Mouse (Mus musculus): ENCODE measurements around the gene 1700042G07Rik.

The 1700042G07Rik gene

DNA sequence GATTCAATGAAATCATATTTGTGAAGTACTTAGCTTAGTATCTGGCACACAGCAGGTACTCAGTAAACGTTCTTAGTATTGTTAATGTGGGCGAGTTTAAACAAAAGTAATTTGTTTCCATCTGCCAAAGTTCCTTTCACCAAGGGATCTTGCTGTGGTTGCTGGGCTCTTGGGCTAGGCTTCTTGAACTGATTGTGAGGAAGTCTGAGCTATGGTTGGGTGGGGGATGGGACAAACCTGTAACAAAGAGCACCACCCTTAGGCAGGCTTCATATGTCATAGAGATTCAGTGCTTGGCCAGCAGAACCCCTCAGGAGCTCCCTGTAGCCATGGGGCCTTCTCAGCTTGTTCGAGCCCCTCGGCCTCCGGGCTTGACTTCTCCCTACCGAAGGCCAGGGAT lies at the start of gene 1700042G07Rik, which contains the start of gene Gm49337:
1700042G07Rik (plus strand) TSS at position 301 of the 400 bp plus-strand sequence.
Gm49337 (plus strand) TSS at position 313 of the 400 bp plus-strand sequence.
- no peak for DNase-seq (ENCODE audit: low spot score)

DNA sequence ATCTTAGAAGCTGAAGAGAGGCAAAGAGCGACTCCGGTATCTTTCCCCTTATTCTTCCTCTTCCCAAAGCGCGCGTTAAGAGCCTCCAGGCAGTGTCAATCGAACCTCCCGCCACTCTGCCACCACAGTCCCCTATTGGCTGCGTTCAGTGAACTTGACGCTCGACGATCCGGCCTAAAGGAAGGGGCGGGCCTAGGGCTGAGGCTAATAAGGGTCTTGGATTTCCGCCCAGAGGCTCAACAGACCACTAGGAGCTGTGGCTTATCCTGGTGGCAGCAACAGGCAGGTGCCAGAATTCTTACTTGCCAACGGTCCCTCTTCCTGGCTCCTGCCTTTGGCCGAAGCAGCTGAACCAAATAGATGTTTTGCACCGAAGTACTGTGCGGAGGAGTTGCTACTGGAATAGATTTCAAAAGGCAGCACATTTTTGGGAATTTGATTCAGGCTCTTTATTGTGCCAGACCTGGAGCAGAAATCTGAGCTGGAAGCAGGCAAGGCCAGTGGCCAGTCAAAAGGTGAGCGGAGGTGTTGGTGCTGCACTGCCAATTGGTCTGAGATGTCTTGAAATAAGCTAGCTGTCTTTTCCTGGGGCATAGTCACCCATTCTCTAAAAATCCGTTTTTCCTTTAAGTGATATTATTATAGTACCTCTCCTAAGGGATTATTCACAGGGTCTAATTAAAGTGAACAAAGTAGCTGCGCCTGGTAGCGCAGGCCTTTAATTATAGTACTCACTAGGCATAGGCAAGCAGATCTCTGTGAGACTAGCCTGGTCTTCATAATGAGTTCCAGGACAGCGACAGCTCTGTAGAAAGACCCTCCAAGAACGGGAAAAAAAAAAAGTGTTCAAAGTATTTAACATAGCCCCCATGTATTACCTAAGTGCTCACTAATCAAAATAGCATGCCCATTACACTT lies 49.3 kb upstream of the 1700042G07Rik start, which contains the start of the genes Rad54l and Pomgnt1:
Rad54l (minus strand) TSS at position 89 of the 918 bp plus-strand sequence.
Pomgnt1 (plus strand) TSS at position 239 of the 918 bp plus-strand sequence.
- DNase-seq (ENCODE audit: low spot score), result peak; percentile 79

DNA sequence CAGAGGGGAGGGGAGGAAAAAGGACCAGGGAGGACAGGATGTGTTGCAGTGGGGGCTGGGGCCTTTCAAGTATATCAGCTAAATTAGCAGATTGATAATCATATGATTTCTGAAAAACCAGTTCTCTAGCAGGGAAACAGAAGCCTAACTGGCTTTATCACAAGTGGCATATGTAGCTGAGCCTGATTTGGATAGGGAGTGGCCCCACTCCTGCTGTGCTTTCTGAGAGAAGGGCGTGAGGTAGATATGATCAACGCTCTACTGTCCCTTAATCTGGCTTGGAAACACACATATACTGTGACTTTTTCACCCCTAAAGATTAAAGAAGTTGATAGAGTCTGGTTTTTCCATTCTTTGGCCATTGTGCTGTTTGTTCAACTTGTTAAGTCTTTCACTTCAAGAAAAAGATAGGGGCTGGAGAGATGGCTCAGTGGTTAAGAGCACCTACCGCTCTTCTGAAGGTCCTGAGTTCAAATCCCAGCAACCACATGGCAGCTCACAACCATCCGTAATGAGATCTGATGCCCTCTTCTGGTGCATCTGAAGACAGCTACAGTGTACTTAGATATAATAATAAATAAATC lies 47.3 kb upstream of the 1700042G07Rik start:
- DNase-seq (ENCODE audit: low spot score), result no peak

DNA sequence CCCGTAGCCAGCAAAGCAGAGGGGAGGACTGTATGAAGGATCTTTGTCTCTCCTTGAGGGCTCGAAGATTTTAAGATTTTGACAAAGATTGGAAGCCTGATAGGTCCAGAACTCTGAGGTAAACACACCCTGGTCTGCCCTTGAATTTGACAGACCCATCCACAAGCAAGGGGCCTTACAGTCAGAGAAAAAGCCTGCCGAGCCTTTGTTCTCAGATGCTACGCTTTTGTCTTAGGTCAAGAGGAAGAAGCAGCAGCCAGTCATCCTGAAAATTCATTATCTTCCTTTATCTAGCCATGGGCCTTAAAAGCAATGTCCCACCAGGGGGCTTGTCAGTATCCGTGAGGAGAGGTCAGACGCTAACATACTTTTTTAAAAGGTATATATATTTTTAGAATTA lies 45.2 kb upstream of the 1700042G07Rik start:
- DNase-seq (ENCODE audit: low spot score), result no peak

DNA sequence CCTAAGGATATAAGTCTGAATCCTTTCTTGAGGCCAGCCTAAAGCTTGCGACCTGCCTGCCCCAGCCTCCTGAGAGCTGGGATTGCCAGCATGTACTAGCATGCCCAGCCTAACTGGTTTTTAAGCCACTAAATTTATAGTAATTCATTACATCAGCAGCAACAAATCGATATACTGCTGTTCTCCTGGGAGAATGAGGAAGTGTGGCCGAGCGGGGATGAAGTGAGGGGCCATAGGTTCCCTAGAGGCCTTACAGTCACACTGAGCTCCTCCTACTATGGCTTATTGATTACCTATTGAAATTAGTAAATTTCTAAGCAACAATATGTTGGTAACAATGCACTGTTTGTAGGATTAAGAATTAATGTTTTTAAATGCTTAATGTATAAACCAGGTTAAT lies 40.0 kb upstream of the 1700042G07Rik start:
- DNase-seq (ENCODE audit: low spot score), result no peak

DNA sequence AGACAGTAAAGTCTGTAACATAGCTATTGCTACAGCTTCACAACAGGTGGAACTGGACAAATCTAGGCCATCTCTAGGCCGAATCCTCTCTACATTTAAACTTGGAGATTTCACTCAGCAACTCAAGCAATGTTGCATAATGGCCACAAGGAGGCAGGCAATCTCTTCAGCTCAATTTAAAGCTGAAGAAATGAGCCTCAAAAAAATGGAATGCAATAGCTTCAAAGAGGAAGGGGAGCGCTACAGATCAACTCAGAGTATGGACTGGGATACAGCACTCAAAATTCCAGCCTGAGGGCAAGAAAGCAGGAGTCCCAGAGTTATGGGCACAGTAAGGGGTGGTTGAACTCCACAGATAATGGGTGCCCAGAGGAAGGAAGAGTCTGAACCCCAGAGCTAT lies 38.2 kb upstream of the 1700042G07Rik start:
- no peak for DNase-seq (ENCODE audit: low spot score)

DNA sequence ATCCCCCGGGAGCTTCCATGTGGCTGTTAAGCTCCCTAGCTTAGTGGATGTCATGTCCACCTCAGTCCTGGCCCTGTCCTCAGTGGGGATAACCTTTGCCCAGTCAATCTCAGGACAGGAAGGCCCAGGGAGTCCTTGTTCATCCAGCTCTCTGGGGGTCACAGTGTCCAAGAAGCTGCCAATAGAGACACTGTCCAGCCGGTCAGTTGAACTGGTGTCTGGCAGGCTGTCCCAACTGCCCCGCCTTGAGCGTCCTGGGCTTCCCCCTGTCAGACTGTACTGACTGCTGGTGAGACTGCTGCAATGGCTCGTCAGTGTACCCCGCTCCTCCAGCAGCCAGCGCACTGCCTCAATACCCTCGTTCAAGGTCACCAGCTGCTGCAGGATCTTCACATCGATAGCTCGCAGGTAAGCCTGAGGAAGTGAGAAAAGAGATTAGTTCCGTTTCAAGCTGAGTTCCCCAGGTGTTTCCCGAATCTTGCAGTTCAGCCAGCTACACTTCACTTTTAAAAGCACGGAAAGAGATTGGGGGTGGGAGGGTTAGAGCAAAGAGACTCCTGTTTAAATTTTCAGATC lies 35.7 kb upstream of the 1700042G07Rik start:
- no peak for DNase-seq (ENCODE audit: low spot score)

DNA sequence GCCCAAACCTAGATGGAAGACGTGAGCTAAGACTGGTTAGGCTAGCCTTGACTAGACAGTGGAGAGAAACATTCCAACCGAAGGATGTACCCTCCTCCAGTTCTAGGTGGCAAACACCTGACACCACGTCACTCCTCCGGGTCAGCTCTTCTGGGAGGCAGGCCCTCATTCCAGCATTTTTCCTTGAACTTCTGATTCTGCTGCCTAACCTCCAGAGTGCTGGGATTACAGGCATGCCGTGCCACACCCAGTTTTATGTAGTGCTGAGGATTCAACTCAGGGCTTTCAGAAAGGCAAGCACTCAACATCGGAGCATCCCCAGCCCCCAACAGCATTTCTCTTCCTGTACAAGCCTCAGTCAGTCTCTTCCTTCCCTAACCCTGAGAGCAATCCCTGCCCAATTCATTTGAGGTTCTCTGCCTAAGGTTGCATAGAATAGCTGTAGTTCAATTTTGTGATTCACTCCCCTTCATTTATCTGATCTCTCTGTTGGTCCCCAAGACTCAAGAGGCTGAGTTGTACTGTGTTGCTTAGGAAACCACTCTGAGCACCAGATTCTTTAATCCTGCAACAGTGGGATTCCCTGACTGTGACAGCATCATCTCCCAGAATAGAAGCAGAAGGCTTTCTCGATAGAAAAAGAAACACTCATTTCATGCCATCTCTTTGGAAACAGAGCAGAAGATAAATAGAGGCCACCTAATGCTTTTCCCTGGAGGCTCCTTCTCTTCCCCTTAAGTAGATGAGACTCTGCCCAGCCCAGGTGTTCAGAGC lies 32.2 kb upstream of the 1700042G07Rik start:
- DNase-seq (ENCODE audit: low spot score), result no peak

DNA sequence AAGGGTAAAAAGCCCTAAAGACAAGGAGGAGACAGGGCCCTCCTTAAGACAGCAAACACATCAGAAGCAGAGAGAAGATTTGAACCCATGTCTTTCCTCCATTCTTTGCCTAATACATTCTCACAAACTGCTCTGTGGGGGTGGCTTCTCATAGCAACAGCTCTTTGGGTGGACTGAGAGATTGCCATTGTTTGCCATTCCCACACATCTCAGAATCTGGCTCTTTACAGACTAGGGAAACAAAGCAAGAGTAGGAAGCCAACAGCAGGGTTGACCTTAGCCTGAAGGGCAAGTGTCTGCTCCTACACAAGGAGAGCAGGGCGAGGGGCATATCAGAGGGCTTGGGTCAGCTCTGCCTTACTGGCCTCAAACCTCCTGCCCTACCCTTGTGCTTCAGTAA lies 31.4 kb upstream of the 1700042G07Rik start:
- DNase-seq (ENCODE audit: low spot score), result no peak

DNA sequence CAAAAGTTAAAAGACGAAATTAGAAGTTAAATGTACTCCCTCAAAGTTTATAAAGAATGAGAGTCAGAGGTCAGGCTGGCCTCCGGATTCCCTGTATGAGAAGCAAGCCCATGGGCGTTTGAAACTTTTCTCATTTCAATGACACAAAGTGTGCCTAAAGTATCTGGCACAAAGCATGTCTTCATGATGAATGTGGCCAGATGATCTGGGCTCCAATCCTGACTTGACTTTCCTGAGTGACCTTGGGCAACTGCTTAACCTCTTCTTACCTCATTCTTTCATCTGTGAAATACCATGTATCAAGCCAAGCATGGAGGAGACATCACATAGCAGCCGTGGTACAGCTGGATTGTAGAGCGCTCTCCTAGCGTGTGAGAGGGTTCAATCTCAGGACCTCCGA lies 30.9 kb upstream of the 1700042G07Rik start:
- no peak for DNase-seq (ENCODE audit: low spot score)

DNA sequence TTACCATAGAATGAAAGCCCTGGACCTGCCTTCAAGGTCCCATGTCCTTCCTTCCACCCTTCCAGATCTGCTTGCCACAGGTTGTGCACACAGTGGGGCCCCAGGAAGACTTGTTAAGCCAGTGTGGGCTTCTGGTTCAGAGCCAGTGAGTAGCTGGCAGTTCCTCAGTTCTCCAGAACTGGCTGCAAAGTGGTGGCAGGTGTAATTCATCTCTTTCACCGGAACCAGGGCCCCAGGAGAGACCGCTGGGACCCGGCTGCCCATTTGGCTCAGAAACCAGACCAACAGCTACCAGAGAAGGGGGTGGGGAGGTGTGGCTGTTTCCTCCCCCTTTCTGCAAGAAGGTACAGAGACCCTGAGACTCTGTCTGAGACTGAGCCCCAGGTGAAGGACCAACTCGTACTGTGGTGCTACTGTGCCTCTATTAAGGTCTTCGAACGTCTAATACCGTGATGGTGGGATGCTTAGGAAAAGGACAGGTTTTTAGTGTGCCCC lies 29.8 kb upstream of the 1700042G07Rik start:
- no peak for DNase-seq (ENCODE audit: low spot score)

DNA sequence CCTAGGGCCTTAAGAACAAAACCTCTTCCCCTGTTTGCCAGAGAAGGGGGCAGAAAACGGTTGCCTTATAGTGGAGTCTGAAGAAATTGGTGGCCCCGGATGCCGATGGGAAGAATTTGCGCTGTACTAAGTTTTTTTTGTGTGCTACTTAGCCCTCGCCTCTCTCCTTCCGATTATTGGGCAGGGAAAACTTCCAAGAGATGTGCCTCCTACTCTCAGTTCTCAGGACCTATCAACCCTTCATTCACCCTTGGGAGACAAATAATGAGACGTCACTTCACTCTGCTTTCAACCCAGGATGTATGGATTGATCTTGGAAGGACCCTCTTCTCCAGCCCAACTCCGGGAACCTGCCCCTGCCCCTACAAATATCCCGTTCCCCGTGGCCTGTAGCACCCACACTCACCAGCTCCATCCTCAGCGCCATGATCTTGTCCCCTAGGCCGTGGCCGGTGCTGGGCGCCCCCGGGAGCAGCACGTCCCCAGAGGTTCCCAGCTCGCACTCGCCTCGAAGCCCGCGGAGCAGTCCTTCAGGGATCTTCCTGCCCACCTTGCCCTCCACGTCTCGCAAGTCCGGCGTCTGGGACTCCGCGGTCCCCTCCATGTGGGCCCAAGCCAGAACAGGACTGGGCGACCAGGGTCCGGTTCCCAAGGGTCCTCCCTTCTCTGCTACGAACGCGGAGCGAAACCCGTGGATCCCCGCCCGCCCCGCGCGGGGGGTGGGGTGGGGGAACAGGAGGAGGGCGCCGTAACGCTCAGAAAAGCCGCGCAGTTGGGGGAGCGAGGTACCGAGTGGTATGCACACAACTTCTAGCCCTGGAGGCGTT lies 29.1 kb upstream of the 1700042G07Rik start:
- peak; percentile 54 for DNase-seq (ENCODE audit: low spot score)

DNA sequence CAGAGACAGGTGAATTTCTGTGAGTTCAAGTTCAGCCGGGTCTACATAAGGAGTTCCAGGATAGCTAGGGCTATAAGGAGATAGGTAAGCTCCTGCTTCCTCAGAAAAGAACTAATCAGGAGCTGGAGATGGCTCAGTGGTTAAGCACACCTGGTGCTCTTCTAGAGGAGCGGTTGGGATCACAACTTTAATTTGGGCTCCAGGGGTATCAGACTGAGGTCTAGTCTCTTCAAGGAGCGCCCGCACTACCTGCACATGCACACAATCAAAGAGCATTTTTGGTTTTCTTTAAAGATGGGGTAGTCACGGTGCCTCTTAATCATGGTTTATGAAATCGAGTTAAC lies 23.4 kb upstream of the 1700042G07Rik start:
- DNase-seq (ENCODE audit: low spot score), result no peak

DNA sequence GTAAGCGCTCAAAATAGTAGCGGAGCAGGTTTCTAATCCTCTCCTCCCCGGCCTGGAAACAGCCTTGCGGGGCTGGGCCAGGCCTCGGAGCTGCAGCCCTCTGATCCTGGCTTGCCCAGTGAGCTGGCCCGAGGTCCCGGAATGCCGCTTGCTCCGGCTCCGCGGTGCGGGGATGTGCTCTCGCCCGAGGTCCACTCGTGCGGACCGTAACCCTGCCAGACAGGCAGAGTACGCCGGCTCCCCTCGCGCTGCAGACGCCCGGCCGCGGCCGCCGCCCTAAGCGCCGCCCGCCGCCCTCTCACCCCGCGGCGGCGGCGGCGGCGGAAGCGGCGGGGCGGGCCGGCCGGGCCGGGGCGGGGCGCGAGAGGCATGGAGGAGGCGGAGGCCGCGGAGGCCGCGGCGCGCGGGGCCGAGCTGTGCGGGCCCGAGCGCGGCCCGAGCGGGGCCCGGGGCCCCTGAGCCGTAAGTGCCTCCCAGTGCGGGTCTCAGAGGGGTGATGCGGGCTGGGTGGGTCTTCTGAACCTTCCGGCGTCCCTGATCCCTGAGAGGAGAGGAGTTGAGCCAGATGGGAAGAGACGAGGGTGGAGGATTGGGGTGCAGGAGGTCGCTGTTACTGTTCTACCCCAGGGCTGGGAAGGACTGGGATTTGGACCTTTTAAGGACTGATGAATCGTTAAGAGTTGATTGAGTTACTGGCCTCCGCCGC lies 22.9 kb upstream of the 1700042G07Rik start:
- DNase-seq (ENCODE audit: low spot score), result peak; percentile 33

DNA sequence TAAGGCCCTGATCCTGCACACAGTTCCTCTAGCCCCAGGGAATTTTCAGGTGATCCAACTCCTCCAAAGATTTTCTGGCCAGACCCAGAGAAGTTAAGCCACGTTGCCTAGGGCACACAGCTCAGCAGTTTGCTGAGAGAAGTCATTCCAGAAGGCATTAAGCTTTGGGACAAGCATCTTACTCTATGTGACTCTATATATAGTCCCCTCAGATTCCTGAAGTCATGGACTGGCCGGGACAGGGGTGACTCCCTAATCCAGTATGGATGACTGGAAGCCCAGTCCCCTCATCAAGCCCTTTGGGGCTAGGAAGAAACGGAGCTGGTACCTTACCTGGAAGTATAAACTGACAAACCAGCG lies 22.3 kb upstream of the 1700042G07Rik start:
- no peak for DNase-seq (ENCODE audit: low spot score)

DNA sequence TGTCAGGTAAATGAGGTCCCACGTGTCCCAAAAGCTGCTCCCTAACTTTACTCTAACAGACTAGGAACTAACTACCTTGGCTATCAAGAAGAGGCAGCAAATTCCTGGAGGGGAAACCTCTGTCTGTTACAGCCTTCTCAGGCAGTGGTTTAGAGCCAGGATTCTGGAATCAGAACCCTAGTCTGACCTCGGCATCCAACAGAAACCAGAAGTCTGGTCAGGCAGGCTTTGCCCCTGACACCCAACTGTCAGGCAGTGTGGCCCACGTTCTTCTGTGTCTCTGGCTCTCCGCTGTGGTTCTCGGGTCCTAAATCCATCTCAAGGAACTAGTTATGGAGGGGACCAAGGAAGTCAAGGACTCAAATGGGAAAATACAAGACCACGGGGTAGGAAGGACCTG lies 21.9 kb upstream of the 1700042G07Rik start, which contains the start of gene Lurap1:
Lurap1 (minus strand) TSS at position 101 of the 400 bp plus-strand sequence.
- DNase-seq (ENCODE audit: low spot score), result no peak

DNA sequence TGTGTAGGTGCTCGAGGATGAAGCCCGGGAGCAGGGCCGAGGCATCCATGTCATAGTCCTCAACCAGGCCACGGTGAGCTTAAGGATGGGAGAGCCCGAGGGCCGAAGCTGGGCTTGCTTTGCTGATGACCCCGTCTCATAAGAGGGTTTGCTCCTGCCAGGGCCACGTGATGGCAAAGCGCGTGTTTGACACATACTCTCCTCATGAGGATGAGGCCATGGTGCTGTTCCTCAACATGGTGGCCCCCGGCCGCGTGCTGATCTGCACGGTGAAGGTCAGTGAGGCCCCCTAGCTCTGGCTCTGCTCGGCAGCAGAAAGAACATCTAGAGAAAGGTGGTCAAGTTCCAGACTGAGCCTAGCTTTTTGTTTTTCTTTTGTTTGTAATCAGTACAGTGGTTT lies 20.5 kb upstream of the 1700042G07Rik start:
- no peak for DNase-seq (ENCODE audit: low spot score)

DNA sequence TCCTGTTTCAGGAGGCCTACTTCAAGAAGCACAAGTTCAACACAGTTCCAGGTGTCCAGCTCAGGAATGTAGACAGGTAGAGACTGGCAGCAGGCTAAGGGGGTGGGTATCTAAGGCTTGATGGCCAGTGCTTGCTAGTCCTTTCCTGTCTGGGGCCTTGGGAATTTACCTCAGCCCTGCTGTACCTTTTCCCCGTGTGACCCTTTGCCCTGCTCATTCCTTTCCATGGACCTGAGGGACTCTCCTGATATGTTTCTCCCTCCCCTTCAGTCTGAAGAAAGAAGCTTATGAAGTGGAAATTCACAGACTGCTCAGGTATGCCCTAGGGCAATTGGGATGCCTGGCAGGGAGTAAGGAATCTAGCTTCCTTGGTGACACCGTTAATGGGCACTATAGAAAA lies 15.3 kb upstream of the 1700042G07Rik start:
- no peak for DNase-seq (ENCODE audit: low spot score)

DNA sequence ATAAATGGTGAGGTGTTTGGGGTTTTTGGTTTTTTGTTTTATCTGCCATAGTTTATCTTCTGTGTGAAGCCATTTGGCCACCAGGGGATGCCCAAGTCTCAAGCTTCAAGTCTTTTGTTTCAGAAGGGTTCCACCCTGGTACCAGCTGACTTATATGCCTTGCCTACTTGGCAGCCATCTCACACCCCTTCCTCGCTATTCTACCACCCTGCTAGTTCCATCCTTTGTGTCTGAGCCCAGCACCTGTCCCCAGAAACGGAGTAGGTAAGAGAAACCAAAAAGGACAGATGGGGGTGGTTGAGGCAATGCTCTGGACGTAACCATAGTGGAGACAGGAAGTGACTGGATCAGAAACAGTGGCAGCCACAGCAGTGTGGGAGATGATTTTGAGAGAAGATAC lies 13.3 kb upstream of the 1700042G07Rik start:
- DNase-seq (ENCODE audit: low spot score), result no peak

DNA sequence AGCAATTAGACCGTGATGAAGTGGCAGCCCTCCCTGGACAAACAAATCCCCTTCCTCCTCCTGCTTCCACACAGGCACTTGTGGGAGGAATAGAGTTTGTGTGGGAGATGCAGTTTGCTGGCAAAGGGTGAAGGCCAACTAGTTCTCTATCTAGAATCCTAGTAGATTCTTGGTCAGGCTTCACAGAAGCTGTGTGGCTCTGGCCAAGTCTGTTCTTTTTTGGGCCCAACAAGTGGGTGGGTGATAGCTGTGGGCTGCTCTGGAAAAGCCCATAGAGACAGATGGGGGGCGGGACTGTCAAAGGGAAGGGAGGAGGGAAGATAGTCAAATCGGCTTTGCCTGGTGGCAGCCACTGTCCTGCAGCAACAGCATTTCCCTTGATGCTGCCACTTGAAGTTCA lies 12.4 kb upstream of the 1700042G07Rik start:
- DNase-seq (ENCODE audit: low spot score), result peak; percentile 74
